Mouse (Mus musculus): ENCODE data around the gene Prss48.

- TF ChIP-seq EP300 (IDR thresholded peaks at IDR 0.05; ENCODE audit: low read depth) = no peak
- no peak for TF ChIP-seq CTCF (IDR thresholded peaks at IDR 0.05; ENCODE audit: low read depth)
Measured at GRCm38 (mm10) chr3:86021651-86022050, 19.4 kb upstream of the Prss48 start.

All from liver, postnatal 0 days (tissue).